Mouse (Mus musculus) liver, postnatal 0 days (tissue): ENCODE results near the gene Ttc7.

Source experiments
- CTCF ChIP-seq: sonication (generic); IDR thresholded peaks from 2 replicates; pipeline ENCODE4 v1.5.1; 2016; ENCODE audit warnings: antibody characterized with exemption, low read depth
- EP300 ChIP-seq: IDR thresholded peaks from 2 replicates; pipeline ENCODE4 v1.6.1; 2016; ENCODE audit warnings: antibody characterized with exemption, low read depth, mild to moderate bottlenecking

DNA sequence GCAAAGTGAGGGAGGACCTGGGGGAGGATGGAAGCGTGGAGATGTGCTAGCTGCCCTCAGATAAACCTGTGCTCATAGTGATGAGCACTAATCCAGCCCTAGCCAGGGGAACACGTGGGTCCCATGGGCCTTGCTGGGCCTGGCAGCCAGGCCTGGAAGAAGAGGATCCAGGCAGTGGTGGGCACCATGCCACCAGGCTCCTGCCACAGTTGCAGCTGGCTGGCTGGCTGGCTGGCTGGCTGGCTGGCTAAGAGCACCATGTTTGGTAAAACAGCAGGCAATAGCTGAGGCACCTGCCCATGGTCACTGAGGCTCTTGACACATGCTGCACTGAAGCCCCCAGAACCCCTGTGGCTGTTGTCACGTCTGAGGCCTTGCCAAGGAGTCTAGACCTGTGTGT is 85.0 kb downstream of the Ttc7 start:
- TF ChIP-seq CTCF (no peak), EP300 (no peak)
